Mouse (Mus musculus) right cerebral cortex, postnatal 36 days (tissue): Measurements from ENCODE around the gene Gtf2a2.
"Not testable (repeated sequence)": the region's sequence is repeated elsewhere in the genome, so short reads cannot be mapped to it uniquely, and the experiment has no call there.

ENCODE experiments used
- DNase-seq, 2 experiments: peaks; one replicate each; pipeline ENCODE4 v3.0.0; 2022; ENCODE audit warnings: low spot score in 2 of 2, mixed read lengths in 1 of 2

The Gtf2a2 gene

DNA sequence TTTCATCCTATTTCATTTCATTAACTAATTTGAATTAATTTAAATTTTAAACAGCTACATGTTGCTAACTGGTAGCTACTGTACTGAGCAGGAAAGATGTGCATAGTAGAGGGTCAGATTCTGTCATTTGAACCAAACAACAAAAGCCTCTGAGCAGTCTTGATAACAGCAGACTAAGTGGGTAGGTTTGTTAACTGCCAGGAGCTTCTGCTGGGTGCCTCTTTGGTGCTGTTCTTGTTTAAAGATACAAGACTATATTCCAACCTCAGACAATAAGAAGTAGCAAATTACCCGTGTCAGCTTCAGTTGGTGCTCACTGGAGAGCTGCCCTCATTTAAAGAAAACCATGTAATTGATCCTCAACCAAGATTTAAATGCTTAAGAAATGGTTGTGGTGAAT lies 9.3 kb downstream of the Gtf2a2 start:
- no peak for DNase-seq

DNA sequence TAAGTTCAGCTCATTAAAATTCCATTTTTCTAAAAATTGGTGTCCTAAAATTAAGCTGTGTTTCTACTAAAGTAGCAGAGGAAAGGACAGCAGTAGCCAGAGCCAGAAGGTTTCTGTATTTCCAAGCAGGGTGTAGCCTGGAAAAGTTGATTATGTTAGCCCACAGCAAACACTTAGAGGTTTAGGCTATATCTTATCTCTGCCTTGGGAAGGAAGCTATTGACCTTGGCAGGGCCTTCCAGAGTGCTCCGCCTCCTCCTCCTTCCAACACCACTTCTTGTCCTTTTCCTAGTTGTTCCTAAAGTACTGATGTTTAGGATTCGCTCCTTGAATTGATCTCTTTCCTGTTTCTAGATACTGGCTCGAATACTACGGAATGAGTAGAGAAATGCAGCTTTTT lies 9.7 kb downstream of the Gtf2a2 start:
- DNase-seq, result no peak

DNA sequence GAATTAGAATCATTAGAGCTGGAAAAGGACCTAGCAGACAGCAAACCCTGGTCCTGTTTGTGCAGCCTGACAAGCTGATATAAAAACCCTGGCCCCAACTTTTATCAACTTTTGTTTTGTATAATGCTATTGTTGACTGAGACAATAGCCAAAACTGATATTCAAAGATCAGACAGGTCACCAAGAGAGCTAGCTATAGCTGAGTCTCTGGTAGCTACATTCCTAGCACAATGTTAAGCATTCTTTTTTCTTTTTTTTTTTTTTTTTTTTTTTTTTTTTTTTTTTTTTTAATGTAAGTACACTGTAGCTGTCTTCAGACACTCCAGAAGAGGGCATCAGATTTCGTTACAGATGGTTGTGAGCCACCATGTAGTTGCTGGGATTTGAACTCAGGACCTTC lies 11.3 kb downstream of the Gtf2a2 start:
- not testable (repeated sequence) for DNase-seq

DNA sequence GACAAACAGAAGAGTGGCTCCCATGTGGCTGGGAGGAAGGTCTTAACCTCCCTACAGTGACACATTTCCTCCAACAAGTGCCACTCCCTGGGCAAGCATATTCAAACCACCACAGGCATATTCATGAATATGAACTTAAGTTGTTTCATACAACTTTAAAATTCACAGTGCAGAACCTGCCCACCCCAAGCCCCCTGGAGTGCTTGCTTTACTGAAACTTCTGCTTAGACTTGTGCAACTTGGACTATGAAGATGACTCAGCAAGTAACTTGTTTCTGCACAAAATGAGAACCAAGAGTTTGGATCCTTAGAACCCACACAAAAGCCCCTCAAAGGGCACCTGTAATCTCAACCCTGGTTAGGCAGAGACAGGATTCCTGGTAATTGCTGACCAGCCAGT lies 12.3 kb downstream of the Gtf2a2 start:
- DNase-seq, result no peak

DNA sequence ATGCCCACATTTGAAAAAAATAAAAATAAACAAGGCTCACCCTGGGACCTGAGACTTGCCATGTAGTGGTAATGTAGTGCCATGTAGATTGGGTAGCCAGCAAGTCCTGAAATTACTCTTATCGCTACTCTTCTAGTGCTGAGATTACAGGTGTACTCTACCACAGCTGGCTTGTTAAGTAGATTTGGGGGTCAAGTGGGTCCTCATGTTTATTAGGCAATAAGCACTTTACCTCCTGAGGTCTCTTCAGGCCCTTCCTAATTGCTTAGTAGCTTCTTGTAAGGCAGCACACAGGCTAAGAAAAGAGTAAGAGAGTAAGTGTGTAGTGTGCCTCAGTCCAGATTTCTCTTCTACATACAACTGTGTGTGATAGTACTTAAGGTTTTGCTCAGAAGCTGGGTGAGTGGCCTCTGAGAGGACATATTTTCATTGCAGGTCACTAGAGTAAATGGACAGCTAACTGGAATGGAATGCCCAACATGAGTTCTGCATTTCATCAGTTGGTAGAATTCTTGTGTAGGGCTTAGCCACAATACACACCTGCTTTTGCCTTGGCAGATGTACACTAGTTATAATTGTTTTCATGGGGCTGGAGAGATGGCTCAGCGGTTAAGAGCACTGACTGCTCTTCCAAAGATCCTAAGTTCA lies 13.1 kb downstream of the Gtf2a2 start:
- DNase-seq, result no peak

DNA sequence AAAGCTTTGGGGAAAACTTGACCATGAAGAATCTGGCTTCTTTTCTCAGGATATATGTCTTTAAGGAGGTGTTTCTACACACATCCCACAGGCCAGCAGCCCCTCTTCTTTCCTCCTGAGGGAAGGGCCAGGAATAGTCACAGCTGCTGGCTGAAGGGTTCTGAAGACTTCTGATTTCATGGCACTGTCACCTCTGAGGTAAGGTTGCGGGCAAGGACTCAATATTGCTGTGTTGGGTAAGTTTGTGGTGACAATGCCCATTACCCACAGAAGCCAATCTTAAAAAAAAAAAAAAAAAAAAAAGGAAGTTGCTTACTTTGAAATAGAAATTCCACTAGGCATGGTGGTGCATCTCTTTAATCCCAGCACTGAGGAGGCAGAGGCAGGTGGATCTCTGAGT lies 19.8 kb downstream of the Gtf2a2 start:
- no peak for DNase-seq

DNA sequence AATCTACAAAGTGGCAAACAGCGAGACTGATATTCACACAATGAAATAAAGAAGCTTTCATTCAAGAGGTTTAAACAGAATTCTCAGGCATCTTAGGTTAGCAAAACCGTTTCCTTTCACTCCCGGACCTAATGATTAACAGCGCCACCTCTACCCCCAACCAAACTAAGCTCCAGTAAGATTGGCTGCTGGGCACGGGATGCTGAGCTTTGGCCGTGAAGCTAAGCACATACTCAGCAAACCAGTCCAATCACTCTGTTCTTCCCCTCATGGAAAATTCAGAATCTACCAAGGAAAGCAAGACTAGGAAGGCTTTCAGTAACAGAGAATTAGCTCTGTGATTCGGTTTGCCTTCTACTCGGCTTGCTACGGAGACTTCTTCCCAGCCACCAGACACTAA lies 20.7 kb downstream of the Gtf2a2 start:
- no peak for DNase-seq

DNA sequence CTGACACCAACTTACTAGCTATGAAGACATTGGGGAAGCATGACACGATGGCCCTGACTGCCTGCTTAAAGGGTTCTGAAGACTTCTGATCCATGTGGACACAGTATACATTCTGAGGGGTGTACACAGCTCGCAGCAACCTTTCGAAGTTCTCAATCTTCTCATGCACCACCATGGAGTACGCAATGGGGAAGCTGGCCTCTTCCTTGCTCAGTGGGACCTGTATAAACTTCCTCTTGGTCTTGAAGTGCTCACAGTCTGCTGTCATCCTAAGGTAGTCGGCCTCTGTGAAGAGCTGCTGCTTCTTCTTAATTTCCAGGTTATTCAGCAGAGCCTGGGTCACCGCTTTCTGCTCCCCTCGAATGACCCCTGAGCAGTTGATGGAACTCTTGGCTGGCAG lies 22.4 kb downstream of the Gtf2a2 start:
- no peak for DNase-seq

DNA sequence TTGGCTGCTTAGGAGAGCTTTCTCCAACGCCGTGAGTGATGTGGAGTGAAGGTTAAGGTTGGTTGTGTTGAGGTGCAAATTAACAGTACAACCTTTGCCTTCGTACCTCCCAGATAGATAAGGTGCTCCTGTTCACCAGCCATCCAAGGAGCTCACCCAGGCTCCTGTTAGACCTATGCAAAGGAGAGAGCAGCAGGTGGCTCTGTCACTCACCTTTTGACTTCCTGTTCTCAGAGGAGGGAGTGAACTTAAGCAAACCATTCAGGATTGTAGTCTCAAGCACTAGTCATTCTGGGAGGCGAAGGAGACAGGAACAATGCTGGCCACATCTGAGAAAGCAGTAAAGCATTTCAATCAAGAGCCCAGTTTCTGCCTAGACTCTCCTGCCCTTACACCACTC lies 24.3 kb downstream of the Gtf2a2 start:
- DNase-seq, result no peak

DNA sequence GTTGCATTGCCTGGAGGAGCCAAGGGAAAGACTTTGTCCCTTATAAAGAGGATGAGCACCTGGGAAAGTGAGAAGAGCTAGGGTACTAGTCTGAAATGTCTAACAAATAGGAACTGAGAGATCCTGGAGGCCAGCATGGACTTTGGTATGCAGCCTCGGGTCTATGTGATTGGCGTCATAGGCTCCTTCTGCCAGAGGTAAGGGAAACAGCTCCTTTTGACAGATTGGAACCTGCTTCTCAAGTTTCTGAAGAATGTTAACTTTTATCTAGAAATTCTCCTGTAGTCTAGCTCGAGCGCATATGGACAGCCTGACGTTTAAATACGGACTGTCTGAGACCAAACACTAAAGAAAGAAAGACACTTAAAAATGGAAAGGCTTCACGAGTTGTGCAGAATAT lies 25.6 kb downstream of the Gtf2a2 start, which contains the start of gene Gcnt3:
Gcnt3 (minus strand) TSS at position 101 of the 400 bp plus-strand sequence.
- DNase-seq, result no peak

DNA sequence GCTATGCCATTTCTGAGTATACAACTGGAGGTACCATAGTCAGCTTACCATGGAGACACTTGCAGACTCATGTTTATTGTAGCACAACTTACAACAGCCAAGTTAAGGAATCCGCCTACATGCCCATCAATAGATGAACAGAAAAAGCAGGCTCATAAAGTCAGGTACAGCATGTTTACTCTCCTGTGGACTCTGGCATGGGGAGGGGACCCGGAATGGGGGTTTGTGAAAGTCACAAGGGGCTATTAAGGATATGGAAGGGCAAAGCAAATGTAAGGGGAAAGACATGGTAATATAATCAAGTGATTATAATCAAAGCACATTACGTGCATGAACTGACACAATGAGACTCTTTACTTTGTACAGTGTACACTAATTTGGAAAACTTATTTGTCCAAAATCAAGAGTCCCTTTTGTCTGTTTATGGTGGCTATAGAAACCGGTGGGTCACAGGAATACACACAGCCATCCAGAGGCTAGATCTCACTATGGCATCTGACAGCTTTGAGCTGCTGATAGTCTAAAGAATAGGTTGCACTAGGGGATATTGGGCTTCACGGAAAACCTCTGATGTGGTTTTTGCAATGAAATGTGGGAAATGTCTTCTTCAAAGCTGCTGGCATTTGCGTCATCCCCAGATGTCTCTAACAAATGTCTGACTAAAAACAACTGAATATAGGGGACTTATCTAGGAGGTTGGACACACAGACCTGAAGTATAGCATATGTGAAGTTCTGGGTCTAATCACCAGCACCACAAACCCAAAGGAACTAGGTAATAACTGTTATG lies 27.4 kb downstream of the Gtf2a2 start:
- DNase-seq, result no peak

DNA sequence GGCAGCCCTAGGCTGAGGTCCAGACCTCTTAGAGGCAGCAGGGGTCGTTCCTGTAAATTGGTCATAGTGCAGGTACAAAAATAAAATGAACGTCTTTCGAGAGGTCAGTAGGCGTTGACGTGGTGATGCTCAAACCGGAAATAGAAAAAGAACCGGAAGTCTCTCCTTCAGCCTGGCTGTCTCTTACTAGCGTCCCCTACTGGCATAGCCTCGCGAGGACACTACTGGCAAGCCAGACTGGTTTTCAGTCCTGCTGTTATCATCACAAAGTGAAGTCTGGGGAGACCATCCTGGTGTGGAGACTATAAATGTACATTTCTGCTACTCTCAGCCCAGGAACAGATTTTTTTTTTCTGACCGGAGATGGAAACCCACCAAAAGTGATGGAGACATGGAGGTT lies 28.2 kb downstream of the Gtf2a2 start:
- DNase-seq, result no peak

DNA sequence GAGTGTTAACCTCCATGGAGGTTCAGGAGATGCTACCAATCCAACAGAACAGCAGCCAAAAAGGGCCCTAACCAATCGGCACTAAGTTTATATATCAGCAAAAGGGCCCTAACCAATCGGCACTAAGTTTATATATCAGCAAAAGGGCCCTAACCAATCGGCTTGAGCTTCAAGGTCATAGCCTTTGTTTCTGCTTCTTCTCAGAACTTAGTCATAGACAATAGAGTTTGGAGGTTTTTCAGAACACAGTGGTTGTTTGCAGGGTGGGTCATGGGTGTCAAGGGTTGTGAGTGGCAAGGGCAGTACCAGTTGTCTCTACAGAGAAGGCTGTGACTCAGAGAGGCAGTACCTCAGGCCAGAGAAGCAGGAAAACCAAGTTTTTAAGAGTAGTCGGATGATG lies 29.8 kb downstream of the Gtf2a2 start:
- DNase-seq, result no peak

DNA sequence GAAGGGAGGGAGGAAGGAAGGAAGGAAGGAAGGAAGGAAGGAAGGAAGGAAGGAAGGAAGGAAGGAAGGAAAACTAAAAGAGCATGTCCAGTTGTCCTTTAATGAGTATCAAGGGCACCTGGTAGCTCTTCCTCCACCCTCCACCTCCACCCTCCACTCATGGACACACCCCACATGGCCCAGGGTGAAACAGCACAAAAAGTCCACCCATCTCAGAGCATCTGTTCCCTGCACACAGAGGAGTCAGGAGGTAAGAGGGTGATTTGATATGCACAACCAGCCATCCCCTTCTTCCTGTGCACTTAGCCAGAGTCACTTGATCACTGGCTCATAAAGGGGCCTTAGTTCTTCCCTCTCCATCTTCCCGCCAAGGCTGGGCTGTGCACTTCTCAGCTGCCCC lies 30.6 kb downstream of the Gtf2a2 start:
- DNase-seq, result no peak

DNA sequence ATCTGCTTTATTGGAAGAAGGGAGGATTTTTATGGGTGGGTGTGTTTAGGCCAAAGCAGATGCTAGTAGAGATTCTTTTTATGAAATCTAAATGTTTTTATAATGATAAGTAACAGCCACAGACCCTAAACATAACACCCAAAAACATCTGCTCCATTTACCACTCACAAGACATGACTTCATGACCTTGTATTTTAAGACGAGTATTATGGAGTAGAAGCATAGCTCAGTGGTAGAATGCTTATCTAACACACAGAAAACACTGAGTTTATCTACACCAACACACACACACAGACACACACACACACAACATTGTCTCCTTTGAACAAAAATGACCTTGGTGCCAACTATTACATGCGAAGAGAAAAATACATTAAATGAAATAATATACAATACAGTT lies 32.5 kb downstream of the Gtf2a2 start:
- DNase-seq, result no peak

DNA sequence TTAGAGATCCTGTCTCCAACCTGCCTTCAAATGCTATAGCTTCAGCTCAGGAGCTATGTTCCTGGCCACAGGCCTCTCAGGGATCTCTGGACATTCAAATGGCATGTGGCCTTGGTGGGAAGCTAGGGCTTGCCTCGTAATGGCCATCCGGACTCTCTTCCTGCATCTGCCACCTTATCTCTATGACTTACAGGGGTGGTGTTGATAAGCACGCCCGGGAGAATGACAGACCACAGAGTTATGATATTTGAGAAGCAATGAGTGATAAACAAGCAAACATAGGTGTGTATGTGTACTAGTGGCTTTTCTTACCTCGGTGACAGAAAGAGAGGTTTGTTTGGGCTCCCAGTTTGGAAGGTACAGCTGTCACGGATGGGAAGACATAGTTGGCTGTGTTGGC lies 33.9 kb downstream of the Gtf2a2 start:
- DNase-seq, result no peak

DNA sequence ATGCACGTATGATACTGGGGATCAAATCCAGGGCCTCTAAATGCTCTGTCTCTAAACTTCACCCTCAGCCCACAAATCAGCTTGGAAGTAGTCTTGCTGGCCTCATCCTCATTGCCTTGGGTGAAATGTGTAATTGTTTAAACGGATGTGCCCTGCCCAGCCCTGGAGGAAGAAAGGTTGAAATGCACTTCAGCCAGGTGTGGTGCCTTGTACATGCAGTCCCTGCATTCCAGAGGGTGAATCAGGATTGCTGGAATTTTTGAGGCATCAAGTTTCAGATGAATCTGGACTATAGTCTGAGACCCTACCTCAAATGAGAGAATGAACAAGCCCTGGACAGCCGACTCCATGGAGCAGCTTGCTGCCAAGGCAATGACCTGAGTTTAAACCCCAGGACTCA lies 35.5 kb downstream of the Gtf2a2 start:
- DNase-seq, result no peak

DNA sequence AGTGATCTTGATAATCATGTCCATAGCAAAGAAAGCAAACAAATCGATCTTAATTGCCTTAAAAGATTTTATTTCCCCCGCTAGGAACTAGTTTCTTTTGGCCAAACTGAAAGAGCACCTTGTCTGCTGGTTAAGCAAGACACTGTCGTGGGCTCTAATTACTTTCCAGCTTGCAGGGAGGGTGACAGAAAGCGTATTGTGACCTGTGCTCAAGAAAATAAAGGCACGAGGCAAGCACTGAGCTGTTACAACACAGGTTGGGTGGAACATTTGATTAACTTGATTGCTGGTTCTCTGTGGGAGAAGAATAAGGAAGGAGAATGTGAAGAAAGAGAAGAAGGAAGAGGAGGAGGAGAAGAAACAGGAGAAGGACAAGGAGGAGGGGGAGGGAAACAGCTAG lies 35.9 kb downstream of the Gtf2a2 start:
- DNase-seq, result no peak

DNA sequence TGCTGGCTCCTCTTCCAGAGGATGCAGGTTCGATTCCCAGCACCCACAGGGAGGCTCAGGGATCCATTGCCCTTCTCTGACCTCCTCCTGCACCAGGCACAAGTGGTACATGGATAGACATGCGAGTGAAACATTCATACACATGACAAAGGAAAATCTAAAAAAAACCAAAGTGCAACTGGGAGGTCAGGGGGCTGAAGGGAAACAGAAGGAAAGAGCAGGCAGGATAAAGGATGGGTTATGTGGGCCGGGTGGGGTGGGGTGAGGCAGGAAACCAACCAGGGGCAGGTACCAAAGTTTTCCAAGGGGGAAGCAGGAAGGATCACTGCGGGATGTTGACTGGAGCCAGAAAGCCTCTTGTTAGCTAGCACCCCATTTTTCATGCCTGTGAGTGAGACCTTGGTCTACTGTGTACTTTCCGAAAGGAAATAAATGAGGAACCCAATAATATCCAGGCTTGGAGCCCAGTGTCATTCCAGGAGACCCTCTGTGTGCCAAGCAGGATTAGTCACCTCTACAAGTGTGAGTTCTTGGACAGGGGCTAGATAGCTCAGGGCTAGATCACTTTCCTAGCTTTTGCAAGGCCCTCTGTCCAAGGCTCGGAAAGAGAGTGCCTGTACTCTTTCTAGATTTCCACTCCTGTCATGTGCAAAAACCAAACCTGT lies 36.5 kb downstream of the Gtf2a2 start:
- DNase-seq, result no peak

DNA sequence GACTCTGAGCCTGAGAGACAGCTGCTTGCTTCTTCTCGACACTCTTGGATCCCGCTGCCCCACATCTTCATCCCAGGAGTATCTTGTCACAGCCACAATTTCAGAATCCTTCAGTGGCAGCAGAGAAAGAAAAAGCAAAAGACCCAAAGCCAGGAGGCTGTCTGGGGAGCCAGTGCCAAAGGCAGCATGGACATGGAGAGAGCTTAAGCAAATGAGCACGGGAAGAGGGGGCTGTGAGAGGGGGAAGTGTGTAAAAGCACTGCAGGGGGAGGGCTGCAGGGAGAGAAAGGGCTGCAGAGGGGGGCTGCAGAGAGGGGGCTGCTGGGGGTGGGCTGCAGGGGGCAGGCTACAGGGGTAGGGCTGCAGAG lies 37.0 kb downstream of the Gtf2a2 start:
- no peak for DNase-seq

DNA sequence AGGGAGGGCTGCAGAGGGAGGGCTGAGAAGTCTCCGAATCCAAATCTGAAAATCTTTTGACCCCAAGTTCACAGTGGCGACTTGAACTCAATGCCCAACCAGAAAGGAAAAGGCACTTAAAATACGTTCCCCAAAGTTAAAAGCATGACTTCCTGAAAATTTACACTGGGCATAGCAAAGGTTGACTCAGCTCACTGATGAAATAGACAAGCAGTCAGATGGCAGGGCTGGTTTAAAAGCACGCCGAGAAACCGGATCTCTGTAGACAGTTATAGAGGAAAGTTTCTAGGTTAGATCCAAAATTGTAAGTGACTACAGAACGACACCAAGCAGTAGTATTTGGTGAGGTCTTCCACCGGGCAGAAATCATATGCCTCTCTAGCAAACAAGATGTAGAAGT lies 37.5 kb downstream of the Gtf2a2 start:
- DNase-seq, result no peak

DNA sequence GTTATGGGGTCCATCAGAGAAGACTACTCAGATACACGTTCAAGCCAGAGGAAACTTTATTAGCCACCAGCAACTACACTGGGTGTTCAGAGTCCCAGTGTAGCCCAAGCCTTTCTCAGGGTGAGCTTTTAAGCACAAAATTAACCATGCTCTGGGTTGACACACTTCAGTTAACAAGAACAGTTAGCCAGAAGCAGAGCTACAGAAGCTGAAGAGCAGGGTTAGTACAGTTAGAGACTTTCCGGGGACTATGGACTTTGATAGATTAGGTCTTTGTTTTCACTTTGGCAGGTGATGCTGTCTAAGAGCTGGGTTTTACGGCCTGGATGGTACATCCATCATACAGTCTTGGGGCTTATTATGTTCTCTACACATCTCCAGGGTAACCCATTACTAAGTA lies 40.4 kb downstream of the Gtf2a2 start:
- no peak for DNase-seq

DNA sequence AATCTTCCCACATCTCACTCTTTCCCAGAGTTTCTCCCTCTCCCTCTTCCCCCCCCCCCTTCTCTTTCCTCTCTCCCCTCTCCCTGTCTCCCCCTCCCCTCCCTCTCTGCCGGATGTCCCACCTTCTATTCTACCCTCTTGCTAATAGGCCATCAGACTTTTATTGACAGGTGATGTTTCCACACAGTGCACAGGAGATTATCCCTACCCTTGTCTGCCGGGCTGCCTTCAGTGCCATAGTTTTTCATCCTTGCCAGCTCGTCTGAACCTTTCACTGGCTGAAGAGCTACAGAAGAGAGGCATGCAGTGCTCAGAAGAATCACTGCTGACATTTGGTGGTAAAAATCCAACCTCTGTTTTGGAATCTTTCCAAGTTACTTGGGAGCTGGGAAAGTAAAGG lies 41.1 kb downstream of the Gtf2a2 start:
- no peak for DNase-seq
